Mouse (Mus musculus): Measurements from ENCODE around the gene Acbd4. TPM values are rescaled to one million over a fixed set of nuclear protein-coding genes. Genes with fewer than 3 reads are reported as not detected.

The Acbd4 gene
- polyA plus RNA-seq, 1 experiment from 2014 or later, result 28.6 TPM

DNA sequence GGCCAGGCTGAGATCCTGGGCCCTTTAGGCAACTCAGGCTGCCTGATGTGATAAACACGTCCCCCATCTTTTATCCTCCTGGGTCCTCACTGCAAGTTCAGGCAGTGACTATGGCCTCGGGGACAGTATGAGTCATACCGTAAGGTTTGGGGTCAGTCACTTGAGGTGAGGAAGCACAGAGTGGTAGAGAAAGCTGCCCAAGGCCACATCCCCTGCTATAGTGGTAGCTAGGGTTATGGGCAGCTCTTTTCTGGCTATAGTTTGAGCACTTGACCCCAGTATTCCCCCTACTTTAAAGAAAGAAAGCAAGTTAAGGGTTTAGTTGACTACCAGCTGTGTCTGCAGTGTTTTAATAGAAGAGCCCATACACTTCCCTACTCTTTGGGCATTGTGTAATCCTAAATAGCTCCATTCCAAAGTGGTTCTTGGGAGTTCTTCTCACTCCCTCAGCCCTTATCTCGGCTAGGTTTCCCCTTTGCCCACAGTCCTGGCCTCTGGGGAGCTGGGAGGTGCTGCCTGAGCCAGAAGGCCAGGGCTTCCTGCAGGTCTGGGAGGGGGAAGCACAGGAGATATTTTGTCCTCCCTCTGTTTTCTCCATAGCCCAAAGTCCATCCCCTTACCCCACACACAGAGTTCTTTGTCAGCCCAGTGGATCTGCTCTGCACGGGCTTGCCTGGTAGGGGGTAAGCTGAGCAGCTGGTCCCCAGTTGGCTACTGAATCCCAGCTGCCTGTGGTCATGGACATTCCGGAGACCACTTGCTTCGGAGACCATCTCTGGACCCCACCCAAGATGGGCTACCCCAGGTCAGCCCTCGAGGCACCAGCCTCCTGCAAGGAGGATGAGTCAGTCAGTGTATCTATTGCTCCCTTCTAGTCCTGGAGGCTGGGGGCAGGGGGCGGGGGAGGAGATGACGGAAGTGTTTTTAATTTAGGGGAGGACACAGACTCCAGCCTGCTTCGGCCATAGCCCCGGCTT, 43.1 kb downstream of the Acbd4 start:
- Histone ChIP-seq H3K4me2 (replicated peaks; ENCODE audit: low read depth) (no peak overlapping the region), H3K4me1 (replicated peaks; ENCODE audit: control insufficient read depth, insufficient read depth) (peaks cover 17% of the 10 kb centered on the region), H3K27me3 (ENCODE audit: control insufficient read depth, insufficient read depth, low read length) (no peaks in the 10 kb centered on the region), H3K9ac (ENCODE audit: low read length) (0 out of 2 replicates have a peak overlapping the region, but pooled peaks have one; percentile 5), H3K27ac (replicated peaks) (peak overlapping the region; percentile 65), H3K4me3 (ENCODE audit: low read depth, low read length) (no peak overlapping the region), H3K36me3 (ENCODE audit: control insufficient read depth, insufficient read depth, low read length) (no peaks in the 10 kb centered on the region), H3K9me3 (ENCODE audit: control insufficient read depth, low read length) (no peaks in the 10 kb centered on the region)
- ATAC-seq (ENCODE audit: low FRiP score, low TSS enrichment) (no peak), DNase-seq (ENCODE audit: low spot score) (peak; percentile 48)
- WGBS, result 38% methylated on average over 12 of the region's 12 CpGs
- TF ChIP-seq CTCF (IDR thresholded peaks at IDR 0.05; ENCODE audit: low read depth) (no peak), EP300 (optimal IDR thresholded peaks at IDR 0.05) (no peak)

DNA sequence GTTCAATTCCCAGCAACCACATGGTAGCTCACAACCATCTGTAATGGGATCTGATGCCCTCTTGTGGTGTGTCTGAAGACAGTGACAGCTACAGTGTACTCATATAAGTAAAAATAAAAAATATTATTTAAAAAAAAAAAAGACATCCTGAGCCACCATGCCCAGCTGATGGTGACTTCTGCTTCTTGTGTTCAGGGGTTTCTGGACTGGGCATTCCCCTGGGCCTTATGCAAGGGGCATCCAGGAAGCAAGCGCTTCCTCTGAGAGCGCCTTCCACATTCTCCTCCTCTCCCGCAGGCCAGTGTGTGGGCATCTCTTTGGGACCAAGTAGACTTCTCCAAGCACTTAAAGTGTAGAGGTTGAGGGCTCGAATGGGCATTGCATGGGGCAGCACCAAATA, 44.9 kb downstream of the Acbd4 start:
- H3K4me2 ChIP-seq (replicated peaks; ENCODE audit: low read depth), result no peak overlapping the region
- ATAC-seq (ENCODE audit: low FRiP score, low TSS enrichment) (no peak), DNase-seq (ENCODE audit: low spot score) (no peak)
- H3K9me3 ChIP-seq (ENCODE audit: control insufficient read depth, low read length), result no peaks in the 10 kb centered on the region
- H3K4me3 ChIP-seq (ENCODE audit: low read depth, low read length), result no peak overlapping the region
- H3K4me1 ChIP-seq (replicated peaks; ENCODE audit: control insufficient read depth, insufficient read depth), result peaks cover 10% of the 10 kb centered on the region
- H3K27ac ChIP-seq (replicated peaks), result no peak overlapping the region
- H3K27me3 ChIP-seq (ENCODE audit: control insufficient read depth, insufficient read depth, low read length), result no peaks in the 10 kb centered on the region
- 93% methylated on average over 4 of the region's 4 CpGs for WGBS
- no peaks in the 10 kb centered on the region for H3K36me3 ChIP-seq (ENCODE audit: control insufficient read depth, insufficient read depth, low read length)
- TF ChIP-seq EP300 (optimal IDR thresholded peaks at IDR 0.05), result no peak
- no peak for TF ChIP-seq CTCF (IDR thresholded peaks at IDR 0.05; ENCODE audit: low read depth)
- H3K9ac ChIP-seq (ENCODE audit: low read length), result no peak overlapping the region

DNA sequence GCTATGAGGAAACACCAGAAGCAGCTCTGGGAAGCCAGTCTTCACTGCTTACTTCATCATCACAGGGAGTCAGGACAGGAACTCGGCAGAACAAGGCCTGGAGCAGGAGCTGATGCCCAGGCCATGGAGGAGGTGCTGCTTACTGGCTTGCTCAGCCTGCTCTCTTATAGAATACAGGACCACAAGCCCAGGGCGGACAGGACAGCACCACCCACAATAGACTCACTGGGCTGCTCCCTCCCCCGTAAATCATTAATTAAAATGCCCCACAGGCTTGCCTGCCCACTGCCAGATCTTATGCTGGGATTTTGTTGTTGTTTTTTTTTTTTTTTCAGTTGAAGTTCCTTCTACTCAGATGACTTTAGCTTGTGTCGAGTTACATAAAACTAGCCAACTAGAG, 46.3 kb downstream of the Acbd4 start:
- no peak overlapping the region for H3K27ac ChIP-seq (replicated peaks)

DNA sequence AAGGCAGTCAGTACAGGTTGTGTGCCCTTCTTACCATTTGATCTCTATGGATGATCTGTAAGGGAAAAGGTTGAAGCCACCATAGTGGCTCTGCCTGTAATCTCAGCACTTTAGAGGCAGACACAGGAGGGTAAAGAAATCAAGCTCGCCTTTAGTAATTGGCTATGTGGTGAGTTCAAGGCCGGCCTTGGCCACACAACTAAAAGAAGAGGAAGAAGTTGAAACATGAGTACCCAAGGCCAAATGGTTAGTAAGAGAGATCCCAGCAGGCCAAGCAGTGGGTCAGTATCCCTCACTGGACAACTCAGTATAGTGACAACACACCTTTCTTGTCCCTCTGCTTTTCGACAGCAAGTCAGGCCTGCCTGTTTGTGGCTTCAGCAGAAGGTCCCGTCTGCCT, 48.3 kb downstream of the Acbd4 start:
- H3K4me1 ChIP-seq (replicated peaks; ENCODE audit: control insufficient read depth, insufficient read depth), result 0 out of 2 replicates have a peak, but pooled peaks cover 3% of the 10 kb centered on the region
- ATAC-seq (ENCODE audit: low FRiP score, low TSS enrichment) (no peak), DNase-seq (ENCODE audit: low spot score) (no peak)
- no peak overlapping the region for H3K4me3 ChIP-seq (ENCODE audit: low read depth, low read length)
- 90% methylated on average over 4 of the region's 4 CpGs for WGBS
- H3K4me2 ChIP-seq (replicated peaks; ENCODE audit: low read depth), result no peak overlapping the region
- no peaks in the 10 kb centered on the region for H3K9me3 ChIP-seq (ENCODE audit: control insufficient read depth, low read length)
- H3K27ac ChIP-seq (replicated peaks), result no peak overlapping the region
- no peak for TF ChIP-seq CTCF (IDR thresholded peaks at IDR 0.05; ENCODE audit: low read depth)
- TF ChIP-seq EP300 (optimal IDR thresholded peaks at IDR 0.05), result no peak
- H3K27me3 ChIP-seq (ENCODE audit: control insufficient read depth, insufficient read depth, low read length), result no peaks in the 10 kb centered on the region
- H3K36me3 ChIP-seq (ENCODE audit: control insufficient read depth, insufficient read depth, low read length), result no peaks in the 10 kb centered on the region
- H3K9ac ChIP-seq (ENCODE audit: low read length), result no peak overlapping the region

More for the DNA sequence above, 46.3 kb downstream of the Acbd4 start:
- H3K4me2 ChIP-seq (replicated peaks; ENCODE audit: low read depth), result no peak overlapping the region
- DNase-seq (ENCODE audit: low spot score), result no peak
- WGBS, result 59% methylated on average over 4 of the region's 4 CpGs
- no peaks in the 10 kb centered on the region for H3K27me3 ChIP-seq (ENCODE audit: control insufficient read depth, insufficient read depth, low read length)
- H3K36me3 ChIP-seq (ENCODE audit: control insufficient read depth, insufficient read depth, low read length), result no peaks in the 10 kb centered on the region
- TF ChIP-seq EP300 (optimal IDR thresholded peaks at IDR 0.05) (no peak), CTCF (IDR thresholded peaks at IDR 0.05; ENCODE audit: low read depth) (no peak)
- no peak for ATAC-seq (ENCODE audit: low FRiP score, low TSS enrichment)
- H3K4me3 ChIP-seq (ENCODE audit: low read depth, low read length), result no peak overlapping the region
- no peaks in the 10 kb centered on the region for H3K9me3 ChIP-seq (ENCODE audit: control insufficient read depth, low read length)
- no peak overlapping the region; the same call in 1 of the 2 replicates for H3K9ac ChIP-seq (ENCODE audit: low read length)
- 0 out of 2 replicates have a peak, but pooled peaks cover 3% of the 10 kb centered on the region for H3K4me1 ChIP-seq (replicated peaks; ENCODE audit: control insufficient read depth, insufficient read depth)

DNA sequence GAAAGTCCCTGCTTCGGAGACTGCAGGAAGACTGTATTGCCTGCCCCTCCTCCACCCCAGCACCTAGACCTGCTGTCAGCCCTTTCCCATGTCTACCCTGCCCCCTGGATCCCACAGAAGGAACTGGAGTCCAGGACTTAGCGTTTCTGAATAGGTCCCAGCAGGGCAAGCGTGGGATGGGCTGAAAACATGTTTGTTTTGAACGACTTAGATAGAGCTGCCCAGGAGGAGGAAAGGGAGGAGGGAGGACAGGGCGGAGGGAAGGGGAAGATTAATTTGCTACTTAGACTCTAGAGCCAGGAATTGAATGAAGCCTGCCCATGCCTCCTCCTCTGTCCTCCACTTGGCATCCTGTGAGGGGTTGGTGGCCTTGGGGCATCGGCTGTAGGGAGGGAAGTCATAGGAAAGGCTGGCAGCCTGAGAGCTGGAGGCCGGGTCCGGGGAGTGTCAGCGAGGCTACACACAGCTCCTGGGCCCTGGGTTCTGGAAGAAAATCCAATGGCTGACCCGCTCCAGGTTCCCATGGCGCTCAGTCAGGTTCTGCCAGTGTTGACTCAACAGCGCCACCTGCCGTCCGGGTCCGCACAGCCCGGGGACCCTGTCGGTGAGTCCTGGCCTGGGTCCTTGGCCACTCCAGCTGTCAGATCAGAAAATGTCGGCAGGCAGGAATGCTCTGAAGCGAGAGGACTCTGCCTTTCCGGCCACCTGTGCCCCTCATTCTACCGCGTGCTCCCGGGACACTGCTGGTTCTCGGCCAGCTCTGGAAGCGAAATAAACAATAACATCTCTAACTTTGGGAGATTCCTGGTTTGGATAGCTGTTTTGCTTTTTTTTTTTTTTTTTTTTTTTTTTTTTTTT, 57.4 kb downstream of the Acbd4 start:
- TF ChIP-seq EP300 (optimal IDR thresholded peaks at IDR 0.05) (no peak), CTCF (IDR thresholded peaks at IDR 0.05; ENCODE audit: low read depth) (peak; percentile 95)
- peak overlapping the region; percentile 62 for H3K4me2 ChIP-seq (replicated peaks; ENCODE audit: low read depth)
- H3K4me3 ChIP-seq (ENCODE audit: low read depth, low read length), result peak overlapping the region; percentile 33
- H3K27me3 ChIP-seq (ENCODE audit: control insufficient read depth, insufficient read depth, low read length), result no peaks in the 10 kb centered on the region
- peak; percentile 98 for DNase-seq (ENCODE audit: low spot score)
- no peaks in the 10 kb centered on the region for H3K9me3 ChIP-seq (ENCODE audit: control insufficient read depth, low read length)
- H3K27ac ChIP-seq (replicated peaks), result peak overlapping the region; percentile 73; the same call in 1 of the 2 replicates
- 0 out of 2 replicates have a peak, but pooled peaks cover 2% of the 10 kb centered on the region for H3K4me1 ChIP-seq (replicated peaks; ENCODE audit: control insufficient read depth, insufficient read depth)
- ATAC-seq (ENCODE audit: low FRiP score, low TSS enrichment), result peak; percentile 95
- H3K9ac ChIP-seq (ENCODE audit: low read length), result peak overlapping the region; percentile 43; the same call in 1 of the 2 replicates
- under 1% methylated on average over 25 of the region's 25 CpGs for WGBS
- H3K36me3 ChIP-seq (ENCODE audit: control insufficient read depth, insufficient read depth, low read length), result no peaks in the 10 kb centered on the region

Measured in stomach, postnatal 0 days (tissue).